In genomic region chr7:118252979-118253378, GRCm38 (mm10) we compare ENCODE assay signal across 9 mouse cellular contexts. TPM values are rescaled to one million over a fixed set of nuclear protein-coding genes. Genes with fewer than 3 reads are reported as not detected.
DNase-seq lines count a peak whose midpoint lies in the region; ATAC-seq and TF ChIP-seq lines count a peak whose summit lies in the region.
"Had no signal": no experiment of that assay in that cellular context is flagged by ENCODE, and none has a peak within 500 bp of the region (broad histone marks: within the 10 kb centered on the region; RNA-seq: fewer than 3 reads in every experiment).

No protein-coding gene starts in this region.

- 89% methylated on average over 3 of the region's 3 CpGs for WGBS in liver, postnatal 0 days (ENCODE audit: insufficient replicate concordance)
- WGBS in liver, embryonic 12.5 days (ENCODE audit: insufficient replicate concordance): 82% methylated on average over 3 of the region's 3 CpGs
- WGBS in stomach, embryonic 14.5 days: 69% methylated on average over 3 of the region's 3 CpGs
- WGBS in hindbrain, embryonic 14.5 days: 88% methylated on average over 3 of the region's 3 CpGs

- H3K9ac ChIP-seq in liver, postnatal 0 days (replicated peaks): no peak overlapping the region; the same call in 1 of the 2 replicates
- no peak overlapping the region for H3K9ac ChIP-seq in liver, embryonic 12.5 days
- H3K9ac ChIP-seq in stomach, embryonic 14.5 days (replicated peaks; ENCODE audit: low read depth, low read length): no peak overlapping the region
- no peak overlapping the region for H3K9ac ChIP-seq in hindbrain, embryonic 14.5 days

- no peaks in the 10 kb centered on the region for H3K27me3 ChIP-seq in liver, postnatal 0 days (ENCODE audit: insufficient read depth, low read length)
- no peaks in the 10 kb centered on the region for H3K27me3 ChIP-seq in liver, embryonic 12.5 days (replicated peaks)
- H3K27me3 ChIP-seq in stomach, embryonic 14.5 days (ENCODE audit: control insufficient read depth, insufficient read depth, low read length): no peaks in the 10 kb centered on the region
- no peaks in the 10 kb centered on the region for H3K27me3 ChIP-seq in hindbrain, embryonic 14.5 days (ENCODE audit: control insufficient read depth, insufficient read depth, low read length)

- H3K4me3 ChIP-seq in liver, postnatal 0 days (ENCODE audit: low read depth, low read length): no peak overlapping the region
- no peak overlapping the region for H3K4me3 ChIP-seq in liver, embryonic 12.5 days
- H3K4me3 ChIP-seq in embryonic fibroblast, embryonic 13.5 days (ENCODE audit: insufficient read depth, low read length): no peak overlapping the region
- no peak overlapping the region for H3K4me3 ChIP-seq in stomach, embryonic 14.5 days (ENCODE audit: low read depth, low read length)
- no peak overlapping the region for H3K4me3 ChIP-seq in hindbrain, embryonic 14.5 days (replicated peaks; ENCODE audit: low read length)

- no peak for TF ChIP-seq CTCF in liver, postnatal 0 days (IDR thresholded peaks at IDR 0.05; ENCODE audit: low read depth)
- TF ChIP-seq CTCF in embryonic fibroblast, embryonic 13.5 days (IDR thresholded peaks at IDR 0.05; ENCODE audit: borderline replicate concordance, insufficient read depth, low read length): no peak

- H3K4me1 ChIP-seq in liver, postnatal 0 days (ENCODE audit: insufficient read depth): peaks cover 24% of the 10 kb centered on the region
- H3K4me1 ChIP-seq in liver, embryonic 12.5 days: peaks cover 20% of the 10 kb centered on the region
- peaks cover 12% of the 10 kb centered on the region for H3K4me1 ChIP-seq in embryonic fibroblast, embryonic 13.5 days (ENCODE audit: control insufficient read depth, insufficient read depth, low read length)
- H3K4me1 ChIP-seq in stomach, embryonic 14.5 days (ENCODE audit: control insufficient read depth, insufficient read depth, low read length): 0 out of 2 replicates have a peak, but pooled peaks cover 5% of the 10 kb centered on the region
- peaks cover 5% of the 10 kb centered on the region; the same call in 1 of the 2 replicates for H3K4me1 ChIP-seq in hindbrain, embryonic 14.5 days (replicated peaks; ENCODE audit: control insufficient read depth, insufficient read depth, low read length)

- ATAC-seq in liver, postnatal 0 days: no peak
- ATAC-seq in liver, embryonic 12.5 days: no peak
- no peak; the same call in 1 of the 2 replicates for ATAC-seq in stomach, embryonic 14.5 days (ENCODE audit: insufficient number of reproducible peaks, insufficient read depth, low FRiP score, low read depth)
- no peak for ATAC-seq in hindbrain, embryonic 14.5 days (ENCODE audit: low FRiP score)
- ATAC-seq: CD4-positive, CD25-positive, alpha-beta regulatory T cell, adult 4 months had no signal

- no peaks in the 10 kb centered on the region for H3K36me3 ChIP-seq in liver, postnatal 0 days (replicated peaks; ENCODE audit: insufficient read depth, low read length)
- no peaks in the 10 kb centered on the region for H3K36me3 ChIP-seq in liver, embryonic 12.5 days
- H3K36me3 ChIP-seq in stomach, embryonic 14.5 days (ENCODE audit: control insufficient read depth, insufficient read depth, low read length): no peaks in the 10 kb centered on the region
- H3K36me3 ChIP-seq in hindbrain, embryonic 14.5 days (replicated peaks; ENCODE audit: control insufficient read depth, insufficient read depth): no peaks in the 10 kb centered on the region

- peak; percentile 20 for DNase-seq in gastrocnemius, adult 18-20 months (ENCODE audit: low spot score)
- no peak for DNase-seq in gastrocnemius, postnatal 10 days
- DNase-seq in liver, postnatal 0 days: no peak
- DNase-seq in adrenal gland, adult 8-10 months: no peak
- no peak for DNase-seq in hindbrain, embryonic 14.5 days (ENCODE audit: low spot score)

- H3K4me2 ChIP-seq in liver, postnatal 0 days (ENCODE audit: low read depth, low read length): no peak overlapping the region
- H3K4me2 ChIP-seq in liver, embryonic 12.5 days: no peak overlapping the region
- H3K4me2 ChIP-seq in stomach, embryonic 14.5 days (replicated peaks; ENCODE audit: low read depth, low read length): no peak overlapping the region
- no peak overlapping the region for H3K4me2 ChIP-seq in hindbrain, embryonic 14.5 days (replicated peaks)

- no peak for TF ChIP-seq POLR2A in embryonic fibroblast, embryonic 13.5 days (IDR thresholded peaks at IDR 0.05; ENCODE audit: low read depth, low read length)

- H3K27ac ChIP-seq in liver, postnatal 0 days (ENCODE audit: low read depth): peak overlapping the region; percentile 75
- no peak overlapping the region for H3K27ac ChIP-seq in liver, embryonic 12.5 days
- H3K27ac ChIP-seq in embryonic fibroblast, embryonic 13.5 days (ENCODE audit: insufficient read depth, low read length): peak overlapping the region; percentile 96
- H3K27ac ChIP-seq in stomach, embryonic 14.5 days (ENCODE audit: low read length): peak overlapping the region; percentile 6; the same call in 1 of the 2 replicates
- no peak overlapping the region for H3K27ac ChIP-seq in hindbrain, embryonic 14.5 days

- TF ChIP-seq EP300 in liver, postnatal 0 days (IDR thresholded peaks at IDR 0.05; ENCODE audit: low read depth): no peak

- H3K9me3 ChIP-seq in liver, postnatal 0 days (ENCODE audit: low read length): no peaks in the 10 kb centered on the region
- H3K9me3 ChIP-seq in liver, embryonic 12.5 days (replicated peaks): no peaks in the 10 kb centered on the region
- no peaks in the 10 kb centered on the region for H3K9me3 ChIP-seq in stomach, embryonic 14.5 days (ENCODE audit: control insufficient read depth, low read depth, low read length)
- no peaks in the 10 kb centered on the region for H3K9me3 ChIP-seq in hindbrain, embryonic 14.5 days (ENCODE audit: control insufficient read depth, low read length)

RNA-seq across cellular contexts. Expression of gene Smg1, which starts 9.5 kb away (rescaled TPM):
- total RNA-seq in gastrocnemius, adult 18-20 months (2021): 10 to 100 TPM; 19.5 to 23.6 TPM
- total RNA-seq in gastrocnemius, postnatal 10 days (2021): 10 to 100 TPM; 27.1 to 36.2 TPM
- polyA plus RNA-seq in liver, postnatal 0 days (2015; fragmentation: Nextera tagmentation; extraction: Ambion mirVana): 3.5 and 4.0 TPM in 2 replicates
- 10.3 and 10.8 TPM in 2 replicates for polyA plus RNA-seq in liver, embryonic 12.5 days (2016; fragmentation: Nextera tagmentation; extraction: Ambion mirVana)
- 53.1 and 56.8 TPM in 2 replicates for polyA plus RNA-seq in embryonic fibroblast, embryonic 13.5 days (2011; ENCODE audit: insufficient read length, low read depth, missing spikeins)
- 36.5 and 41.6 TPM in 2 replicates for polyA plus RNA-seq in stomach, embryonic 14.5 days (2014; fragmentation: Nextera tagmentation; extraction: Ambion mirVana)
- total RNA-seq in adrenal gland, adult 8-10 months (2022): 10 to 100 TPM; 50.3 to 75.5 (median 58.2) TPM
- 27.8 and 28.6 TPM in 2 replicates for polyA plus RNA-seq in hindbrain, embryonic 14.5 days (2014; fragmentation: Nextera tagmentation; extraction: Ambion mirVana)

Comparison
In these comparisons a context has a peak if more than half of its experiments do, and no peak if none do; other contexts are left out.
1. H3K27ac ChIP-seq: peak in liver, postnatal 0 days (single experiment), embryonic fibroblast, embryonic 13.5 days (single experiment) and stomach, embryonic 14.5 days (single experiment); none in liver, embryonic 12.5 days (single experiment) and hindbrain, embryonic 14.5 days (single experiment).